Mouse (Mus musculus): ENCODE results near the gene Mroh2a.

Mroh2a gene

GRCm38 (mm10) chr1:88289917-88290316, 63.1 kb downstream of the Mroh2a start:
- in situ Hi-C loops (cut with MboI, MseI) = loop anchor here (10.0 kb wide), 1 partner anchor 145 kb away; no protein-coding TSS in a partner anchor

DNA sequence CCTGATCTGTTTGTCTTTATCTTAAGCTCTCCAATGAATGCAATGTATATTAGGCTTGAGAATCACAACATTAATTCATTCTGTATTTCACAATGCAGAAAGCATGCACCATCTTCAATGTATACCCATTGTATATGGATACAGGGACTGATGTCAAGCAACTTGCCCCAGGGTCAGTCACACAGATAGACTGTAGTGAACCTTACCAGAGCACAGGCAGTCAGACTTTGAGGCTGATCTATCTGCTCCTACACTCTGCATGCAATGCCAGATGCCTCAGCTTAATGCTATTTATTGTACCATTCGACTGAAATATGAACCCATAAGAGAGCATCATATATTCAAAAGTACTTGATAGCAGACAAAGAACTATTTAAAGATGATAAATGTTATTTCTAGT, 63.7 kb downstream of the Mroh2a start:
- in situ Hi-C loops (cut with MboI, MseI) = no loop called here

DNA sequence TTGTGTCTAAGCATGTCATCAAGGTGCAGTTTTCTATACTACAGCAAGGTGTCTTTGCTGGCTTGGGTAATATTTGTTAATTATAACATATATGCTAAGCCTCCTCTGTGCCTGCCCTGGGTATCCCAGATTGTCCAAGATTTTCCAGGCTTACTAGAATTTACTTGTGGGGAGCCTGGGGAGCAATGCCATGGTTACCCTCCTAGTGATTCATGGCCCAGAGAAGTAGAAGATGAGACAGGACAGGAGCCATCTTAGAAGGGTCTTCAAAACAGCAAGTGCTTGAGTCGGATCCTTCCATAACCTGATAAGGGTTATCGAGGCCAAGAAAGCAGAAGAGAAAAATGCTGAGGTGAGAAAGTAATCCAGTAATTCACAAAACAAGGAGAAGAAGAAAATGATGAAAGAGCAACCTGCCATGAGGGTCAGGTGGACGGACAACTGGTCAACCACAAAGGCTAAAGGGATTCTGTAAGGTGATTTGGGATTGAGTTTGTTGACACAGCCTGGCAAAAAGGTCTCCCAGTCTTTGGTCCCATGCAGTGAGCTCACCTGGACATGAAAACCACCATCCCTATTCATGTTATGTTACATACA, 64.7 kb downstream of the Mroh2a start:
- in situ Hi-C loops (cut with MboI, MseI) = no loop called here

GRCm38 (mm10) chr1:88292057-88292456, 65.3 kb downstream of the Mroh2a start:
- in situ Hi-C loops (cut with MboI, MseI) = no loop called here

- in situ Hi-C loops (cut with MboI, MseI) = no loop called here
Observed at GRCm38 (mm10) chr1:88294650-88295049, 67.9 kb downstream of the Mroh2a start.

DNA sequence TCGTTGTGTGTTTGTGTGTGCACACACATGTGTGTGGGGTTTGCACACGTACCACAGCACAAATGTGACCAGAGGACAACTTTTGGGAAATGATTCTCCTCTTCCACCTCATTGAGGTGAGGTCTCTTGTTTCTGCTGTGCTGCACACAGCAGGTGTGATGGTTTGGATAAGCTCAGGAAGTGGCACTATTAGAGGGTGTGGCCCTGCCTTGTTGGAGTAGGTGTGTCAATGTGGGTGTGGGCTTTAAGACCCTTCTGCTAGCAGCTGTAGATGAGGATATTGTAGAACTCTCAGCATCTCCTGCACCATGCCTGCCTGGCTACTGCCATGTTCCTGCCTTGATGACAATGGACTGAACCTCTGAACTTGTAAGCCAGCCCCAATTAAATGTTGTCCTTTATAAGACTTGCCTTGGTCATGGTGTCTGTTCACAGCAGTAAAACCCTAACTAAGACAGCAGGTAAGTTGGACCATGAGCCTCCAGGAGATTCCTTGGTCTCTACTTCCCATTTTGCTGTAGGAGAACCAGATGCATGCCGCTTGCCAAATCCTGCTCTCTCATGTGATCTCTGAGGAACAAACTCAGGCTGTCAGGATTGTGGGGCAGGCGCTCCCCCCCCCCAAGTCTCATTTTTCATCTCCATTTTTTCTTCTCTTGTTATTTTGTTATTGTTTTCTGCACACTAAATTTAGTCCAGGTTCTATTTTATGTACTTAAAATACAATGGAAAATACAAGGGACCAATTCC, 69.6 kb downstream of the Mroh2a start:
- in situ Hi-C loops (cut with MboI, MseI) = no loop called here

GRCm38 (mm10) chr1:88297480-88298258, 70.9 kb downstream of the Mroh2a start:
- in situ Hi-C loops (cut with MboI, MseI) = no loop called here

DNA sequence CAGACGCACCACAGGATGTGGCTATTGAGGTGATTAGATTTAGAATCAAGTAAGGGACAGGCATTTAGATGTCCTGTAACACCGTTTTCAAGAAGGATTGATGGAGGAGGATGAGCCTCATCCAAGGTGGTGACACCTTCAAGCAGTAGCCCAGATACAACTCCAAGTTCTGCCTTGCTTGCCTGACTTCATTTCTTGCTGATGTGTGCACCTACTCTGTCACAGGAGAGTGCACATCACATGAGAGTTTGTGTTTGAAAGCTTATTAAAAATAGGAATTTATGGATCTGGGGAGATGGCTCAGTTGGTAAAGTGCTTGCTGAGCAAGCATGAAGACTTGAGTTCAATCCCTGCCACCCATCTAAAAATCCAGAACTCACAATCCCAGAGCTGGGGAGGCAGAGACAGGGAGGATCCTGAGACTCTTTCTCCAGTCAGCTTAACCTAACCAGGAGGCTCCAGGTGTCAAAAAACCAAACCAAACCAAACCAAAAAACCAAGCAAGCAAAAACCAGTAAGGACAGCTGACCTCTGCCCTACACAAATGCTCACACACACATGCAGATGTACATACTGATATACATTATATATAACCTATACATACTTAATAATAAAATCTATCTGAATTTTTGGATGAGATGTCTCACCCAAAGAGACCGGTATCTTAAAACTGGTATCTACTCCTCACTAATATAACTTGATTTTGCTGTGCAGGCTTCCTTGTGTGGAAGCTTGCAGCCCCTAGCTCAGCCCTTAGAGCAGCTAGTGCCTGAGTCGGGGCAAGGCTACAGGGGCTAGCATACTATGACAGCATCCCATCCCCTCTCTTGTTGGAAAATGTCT, 72.1 kb downstream of the Mroh2a start:
- in situ Hi-C loops (cut with MboI, MseI) = no loop called here

GRCm38 (mm10) chr1:88299529-88299945, 72.8 kb downstream of the Mroh2a start:
- in situ Hi-C loops (cut with MboI, MseI) = no loop called here

- in situ Hi-C loops (cut with MboI, MseI) = no loop called here
Observed at GRCm38 (mm10) chr1:88300301-88301050, 73.7 kb downstream of the Mroh2a start.

DNA sequence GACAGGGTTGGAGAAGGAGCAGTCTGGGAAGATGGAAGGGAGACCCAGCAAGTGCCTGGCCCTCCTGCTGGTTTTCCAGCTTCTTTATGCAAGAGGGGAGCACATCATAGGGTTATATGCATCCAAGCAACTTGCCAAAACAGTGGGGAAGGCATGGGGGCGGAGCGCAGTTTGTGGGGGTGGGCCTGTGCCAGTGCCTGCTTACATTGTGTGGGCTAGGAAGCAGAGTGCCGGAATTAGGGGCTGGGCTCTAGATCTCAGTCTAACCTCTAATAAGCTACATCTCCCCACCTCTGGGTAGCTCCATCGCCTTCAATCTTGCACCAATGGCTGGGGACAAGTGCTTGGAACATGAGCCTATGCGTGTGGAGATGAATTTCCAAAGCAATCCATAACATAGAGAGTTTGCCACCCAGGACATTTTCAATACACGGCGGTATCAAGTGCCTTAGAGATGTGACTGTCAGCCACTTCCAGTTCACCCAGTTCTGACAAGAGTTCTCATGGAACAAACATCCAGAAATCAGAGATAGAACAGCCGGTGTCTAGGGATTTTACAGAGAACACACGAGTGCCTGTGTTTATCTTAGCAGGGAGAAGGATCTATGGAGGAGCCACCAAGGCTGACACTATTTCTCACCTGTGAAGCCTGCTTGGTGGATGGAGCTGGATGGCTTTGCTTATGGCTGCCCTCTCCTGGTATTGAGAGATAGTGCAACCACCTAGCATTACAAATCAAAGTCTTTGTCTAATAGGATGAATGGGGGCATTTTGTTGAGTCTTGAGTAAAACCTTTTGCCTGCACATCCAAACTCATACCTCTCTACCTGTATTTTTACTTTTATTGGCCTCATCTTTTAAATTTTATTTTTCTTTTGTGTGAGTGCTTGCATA, 74.6 kb downstream of the Mroh2a start:
- in situ Hi-C loops (cut with MboI, MseI) = no loop called here

GRCm38 (mm10) chr1:88302057-88302740, 75.4 kb downstream of the Mroh2a start:
- in situ Hi-C loops (cut with MboI, MseI) = no loop called here

GRCm38 (mm10) chr1:88303762-88304161, 77.0 kb downstream of the Mroh2a start:
- in situ Hi-C loops (cut with MboI, MseI) = no loop called here

GRCm38 (mm10) chr1:88304261-88304985, 77.6 kb downstream of the Mroh2a start:
- in situ Hi-C loops (cut with MboI, MseI) = no loop called here

GRCm38 (mm10) chr1:88305018-88305795, 78.4 kb downstream of the Mroh2a start:
- in situ Hi-C loops (cut with MboI, MseI) = no loop called here

DNA sequence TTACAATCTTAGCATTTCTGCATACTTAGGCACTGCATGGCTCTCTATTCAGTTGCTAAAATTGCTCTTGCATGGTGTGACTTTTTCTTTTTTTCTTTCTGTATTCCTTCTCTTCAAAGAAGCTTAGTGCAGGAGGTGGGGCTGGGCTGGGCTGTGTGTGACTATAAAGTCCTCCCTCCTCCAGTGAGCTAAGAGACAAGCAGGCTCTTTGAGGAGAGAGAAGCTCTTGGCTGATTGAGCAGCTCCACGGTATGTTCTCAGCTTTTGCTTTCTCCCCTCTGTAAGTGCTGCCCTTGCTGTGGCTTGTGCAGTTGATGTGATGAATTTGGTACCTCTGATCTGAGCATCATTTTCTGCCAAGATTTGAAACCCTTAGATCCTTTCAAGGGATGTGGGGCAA, 79.8 kb downstream of the Mroh2a start:
- in situ Hi-C loops (cut with MboI, MseI) = no loop called here

DNA sequence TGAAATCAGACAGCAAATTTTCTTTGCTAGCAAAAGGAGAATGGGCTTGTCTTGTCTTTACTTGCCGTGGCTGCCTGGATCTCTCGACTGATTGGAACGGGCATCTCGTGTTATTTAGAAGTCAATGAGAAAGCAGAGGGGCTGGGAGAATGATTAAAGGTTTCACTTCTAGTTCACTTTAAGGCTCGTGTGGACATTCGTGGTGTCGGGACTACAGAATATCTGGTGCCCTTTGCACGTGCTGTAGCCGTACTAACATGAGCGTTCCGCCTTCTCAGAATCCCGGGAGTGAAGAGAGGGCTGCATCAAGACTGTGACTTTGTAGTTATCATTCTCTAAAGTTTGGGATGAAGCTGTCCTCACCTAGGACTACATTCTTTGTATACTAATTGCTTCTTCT, 80.4 kb downstream of the Mroh2a start:
- in situ Hi-C loops (cut with MboI, MseI) = no loop called here

DNA sequence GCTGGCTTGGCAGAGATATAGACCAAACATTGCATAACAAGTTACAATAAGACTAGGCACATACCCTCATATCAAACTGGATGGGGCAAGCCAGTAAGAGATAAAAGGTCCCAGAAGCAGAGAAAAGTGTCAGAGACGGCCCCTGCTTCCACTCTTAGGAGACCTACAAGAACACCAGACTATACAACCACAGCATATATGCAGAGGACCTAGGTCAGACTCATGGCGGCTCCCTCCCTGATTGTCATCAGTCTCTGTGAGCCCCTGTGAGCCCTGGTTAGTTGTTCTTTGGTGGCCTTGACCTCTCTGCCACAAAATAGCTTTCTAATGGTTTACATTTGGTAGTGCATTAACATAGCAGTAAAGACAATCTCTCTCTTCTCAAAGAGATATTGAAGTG, 82.2 kb downstream of the Mroh2a start:
- in situ Hi-C loops (cut with MboI, MseI) = no loop called here

Data from T-helper 1 cell (primary cell).